Mouse (Mus musculus) CH12.LX (cell line): ENCODE results near the gene Zfp574. TPM values are rescaled to one million over a fixed set of nuclear protein-coding genes. Genes with fewer than 3 reads are reported as not detected.

Experiments used
- DNase-seq: peaks from one replicate; pipeline ENCODE4 v3.0.0-alpha.2; 2013; ENCODE audit errors: extremely low read depth
- H3K27ac ChIP-seq: 2 replicates; pipeline ENCODE4 v1.5.1; 2012; ENCODE audit warnings: low read depth, mild to moderate bottlenecking, control low read depth, moderate library complexity; ENCODE audit not compliant: insufficient read depth
- H3K27me3 ChIP-seq: replicated peaks from 2 replicates; pipeline ENCODE3; 2012; ENCODE audit warnings: inconsistent platforms
- H3K36me3 ChIP-seq, 2 experiments: replicated peaks in 1 of 2; 2 replicates each; pipeline versions ENCODE3 to v1.6.1; 2012; ENCODE audit warnings: inconsistent platforms in 1 of 2, low read length in 1 of 2, mild to moderate bottlenecking in 1 of 2, mixed read lengths in 1 of 2, moderate library complexity in 1 of 2; ENCODE audit not compliant: control insufficient read depth in 1 of 2, insufficient read depth in 1 of 2
- H3K4me1 ChIP-seq, 2 experiments: 2 replicates each; pipeline ENCODE4 v1.6.1; 2012; ENCODE audit warnings: inconsistent platforms in 1 of 2, moderate library complexity in 1 of 2; ENCODE audit not compliant: insufficient read depth in 2 of 2, control insufficient read depth in 1 of 2
- H3K4me2 ChIP-seq: 2 replicates; pipeline ENCODE4 v1.6.1; 2012; ENCODE audit warnings: low read depth, mild to moderate bottlenecking, control low read depth; ENCODE audit not compliant: poor library complexity, insufficient read depth, severe bottlenecking
- H3K4me3 ChIP-seq, 3 experiments: fragments of 150-350 bp in 1 of 3; sonication (generic) in 1 of 3; replicated peaks in 1 of 3; 2 replicates each; pipeline versions ENCODE3 to v1.5.1; 2011 to 2012; ENCODE audit warnings: low read depth in 2 of 3, low read length in 2 of 3, mild to moderate bottlenecking in 2 of 3, moderate library complexity in 2 of 3, control low read depth in 1 of 3, improper control_type of control experiment in 1 of 3, inconsistent platforms in 1 of 3, mixed read lengths in 1 of 3; ENCODE audit not compliant: poor library complexity in 1 of 3
- H3K79me2 ChIP-seq: replicated peaks from 2 replicates; pipeline ENCODE4 v1.6.1; 2012; ENCODE audit warnings: mild to moderate bottlenecking, moderate library complexity; ENCODE audit not compliant: control insufficient read depth, poor library complexity, insufficient read depth, severe bottlenecking; ENCODE audit errors: extremely low read depth
- H3K9ac ChIP-seq: 2 replicates; pipeline ENCODE4 v1.6.1; 2012; ENCODE audit warnings: low read depth, mild to moderate bottlenecking, control low read depth, moderate library complexity; ENCODE audit not compliant: insufficient read depth
- H3K9me3 ChIP-seq: replicated peaks from 2 replicates; pipeline ENCODE3; 2012; ENCODE audit warnings: low read length, inconsistent platforms, mixed read lengths
- BHLHE40 ChIP-seq: IDR thresholded peaks from 2 replicates; pipeline ENCODE4 v1.6.1; 2011; ENCODE audit warnings: mild to moderate bottlenecking, low read depth, low read length, improper control_type of control experiment
- CHD1 ChIP-seq: IDR thresholded peaks from 2 replicates; pipeline ENCODE4 v1.6.1; 2012; ENCODE audit warnings: low read depth, low read length, improper control_type of control experiment, inconsistent platforms
- CTCF ChIP-seq, 2 experiments: IDR thresholded peaks in 1 of 2; conservative IDR thresholded peaks in 1 of 2; 2 replicates each; pipeline ENCODE4 v1.5.1; 2011 to 2012; ENCODE audit warnings: low read depth in 2 of 2, low read length in 2 of 2, improper control_type of control experiment in 1 of 2, inconsistent platforms in 1 of 2, mild to moderate bottlenecking in 1 of 2, moderate library complexity in 1 of 2
- E2F4 ChIP-seq: IDR thresholded peaks from 2 replicates; pipeline ENCODE4 v1.6.1; 2011; ENCODE audit warnings: low read depth, low read length, improper control_type of control experiment; ENCODE audit not compliant: insufficient replicate concordance
- ELF1 ChIP-seq: IDR thresholded peaks from 2 replicates; pipeline ENCODE4 v1.6.1; 2014; ENCODE audit warnings: low read depth, mild to moderate bottlenecking, inconsistent platforms, low read length, improper control_type of control experiment
- GABPA ChIP-seq: IDR thresholded peaks from 2 replicates; pipeline ENCODE4 v1.6.1; 2012; ENCODE audit warnings: low read depth, low read length, improper control_type of control experiment, inconsistent platforms; ENCODE audit not compliant: insufficient replicate concordance
- JUN ChIP-seq: IDR thresholded peaks from 2 replicates; pipeline ENCODE4 v1.6.1; 2011; ENCODE audit warnings: low read depth, mild to moderate bottlenecking, low read length, improper control_type of control experiment, moderate library complexity; ENCODE audit not compliant: insufficient read depth
- JUND ChIP-seq: conservative IDR thresholded peaks from 2 replicates; pipeline ENCODE4 v1.6.1; 2011; ENCODE audit warnings: low read depth, low read length, improper control_type of control experiment
- MAX ChIP-seq: IDR thresholded peaks from 2 replicates; pipeline ENCODE4 v1.6.1; 2011; ENCODE audit warnings: low read length, improper control_type of control experiment
- MAZ ChIP-seq: IDR thresholded peaks from 2 replicates; pipeline ENCODE4 v1.6.1; 2012; ENCODE audit warnings: low read depth, mild to moderate bottlenecking, inconsistent platforms, low read length, improper control_type of control experiment, moderate library complexity
- MYC ChIP-seq: IDR thresholded peaks from 2 replicates; pipeline ENCODE4 v1.6.1; 2011; ENCODE audit warnings: low read depth, mild to moderate bottlenecking, improper control_type of control experiment, low read length
- NELFE ChIP-seq: IDR thresholded peaks from 2 replicates; pipeline ENCODE4 v1.6.1; 2011; ENCODE audit warnings: low read depth, low read length, improper control_type of control experiment
- POLR2A ChIP-seq: IDR thresholded peaks from 2 replicates; pipeline ENCODE4 v1.6.1; 2011; ENCODE audit warnings: low read depth, mild to moderate bottlenecking, improper control_type of control experiment, low read length
- SMC3 ChIP-seq: IDR thresholded peaks from 2 replicates; pipeline ENCODE4 v1.6.1; 2011; ENCODE audit warnings: low read depth, low read length, improper control_type of control experiment
- TCF12 ChIP-seq: IDR thresholded peaks from 2 replicates; pipeline ENCODE4 v1.6.1; 2014; ENCODE audit warnings: low read depth, mild to moderate bottlenecking, inconsistent platforms, low read length, improper control_type of control experiment
- UBTF ChIP-seq: IDR thresholded peaks from 2 replicates; pipeline ENCODE4 v1.6.1; 2012; ENCODE audit warnings: low read depth, mild to moderate bottlenecking, inconsistent platforms, low read length, improper control_type of control experiment, moderate library complexity
- USF2 ChIP-seq: conservative IDR thresholded peaks from 2 replicates; pipeline ENCODE4 v1.6.1; 2011; ENCODE audit warnings: low read depth, low read length, improper control_type of control experiment
- ZC3H11A ChIP-seq: IDR thresholded peaks from 2 replicates; pipeline ENCODE4 v1.6.1; 2012; ENCODE audit warnings: low read depth, mild to moderate bottlenecking, inconsistent platforms, low read length, improper control_type of control experiment
- dilution Hi-C: fragments of 300-500 bp; cut with MboI; formaldehyde crosslinking; loops from 2 replicates; pipeline ENCODE4 v1.14.3; 2020; ENCODE audit warnings: low sequenced_read_pairs; ENCODE audit not compliant: extremely low pct_unique_long_range_greater_than_20kb, extremely low pct_ligation_motif_present
- in situ Hi-C: fragments of 300-500 bp; cut with MboI; formaldehyde crosslinking; loops from 3 replicates; pipeline ENCODE4 v1.14.3; 2019; ENCODE audit warnings: low sequenced_read_pairs, low pct_ligation_motif_present, low pct_unique_long_range_greater_than_20kb, mixed read lengths
- polyA plus RNA-seq: library from polyadenylated mRNA; unstranded; fragments of >175 nt; gene quantifications from 2 replicates; pipeline ENCODE4 v1.2.1, GENCODE M21; 2012; ENCODE audit warnings: low read depth; ENCODE audit not compliant: insufficient read length
- total RNA-seq, 2 experiments: library from RNA; depleted of rRNA; stranded (reverse); fragments of 300-350 nt in 1 of 2; fragments of >200 nt in 1 of 2; gene quantifications; 2 replicates each; pipeline ENCODE4 v1.2.3; 2012 to 2014

Zfp574 gene
- total and polyA plus RNA-seq, 3 experiments: 3.4 to 13.3 (median 11.2) TPM

- Histone ChIP-seq H3K27me3 (no peaks in the 10 kb centered on the region), H3K36me3 (peaks cover 0 to 2% of the 10 kb centered on the region in 2 experiments), H3K4me1 (peaks cover 1 to 26% of the 10 kb centered on the region in 2 experiments), H3K4me3 (no peak overlapping the region), H3K9me3 (no peaks in the 10 kb centered on the region), H3K79me2 (peaks cover 5% of the 10 kb centered on the region), H3K9ac (no peak overlapping the region), H3K4me2 (no peak overlapping the region), H3K27ac (no peak overlapping the region)
- TF ChIP-seq E2F4 (no peak), POLR2A (no peak), SMC3 (no peak), CTCF (conservative IDR thresholded peaks at IDR 0.05 in 1 of 2, IDR thresholded peaks at IDR 0.05 in 1 of 2; ENCODE audit: low read depth in 2 of 2, low read length in 2 of 2) (no peak), MYC (no peak), TCF12 (no peak), NELFE (no peak), ELF1 (no peak), GABPA (no peak), ZC3H11A (no peak), JUN (no peak), MAZ (no peak)
- dilution Hi-C loops: no loop called here
- no peak for DNase-seq
- in situ Hi-C loops: no loop called here
Observed at GRCm38 (mm10) chr7:25072716-25073390, 486 bp downstream of the Zfp574 start.

- Histone ChIP-seq H3K4me2 (no peak overlapping the region), H3K4me3 (no peak overlapping the region)
Observed at GRCm38 (mm10) chr7:25073924-25074323, 1.6 kb downstream of the Zfp574 start.

GRCm38 (mm10) chr7:25076296-25076662, 3.9 kb downstream of the Zfp574 start:
- H3K27me3 ChIP-seq: no peaks in the 10 kb centered on the region
- peak overlapping the region; percentile 40; the same call in 1 of the 2 replicates for H3K27ac ChIP-seq
- peaks cover 26% of the 10 kb centered on the region for H3K79me2 ChIP-seq
- peak overlapping the region; percentile 48 to 88 (median 83) for H3K4me3 ChIP-seq
- peak overlapping the region; percentile 59 for H3K4me2 ChIP-seq
- peaks cover 20 to 25% of the 10 kb centered on the region in 2 experiments for H3K36me3 ChIP-seq
- peaks cover 7 to 35% of the 10 kb centered on the region in 2 experiments for H3K4me1 ChIP-seq
- in situ Hi-C loops (no loop called here), dilution Hi-C loops (no loop called here)
- TF ChIP-seq UBTF (0 out of 2 replicates have a peak, but pooled peaks have one; percentile 36), MAX (no peak), SMC3 (no peak), JUND (no peak)
- TF ChIP-seq, all 38 proteins: peak for 1
- Histone ChIP-seq H3K9ac (peak overlapping the region; percentile 78), H3K9me3 (no peaks in the 10 kb centered on the region)
- no peak for DNase-seq

More at GRCm38 (mm10) chr7:25073924-25074323, 1.6 kb downstream of the Zfp574 start:
- Histone ChIP-seq H3K9ac (no peak overlapping the region), H3K4me1 (peaks cover 6 to 29% of the 10 kb centered on the region in 2 experiments), H3K79me2 (peaks cover 16% of the 10 kb centered on the region), H3K27me3 (no peaks in the 10 kb centered on the region), H3K9me3 (no peaks in the 10 kb centered on the region), H3K27ac (no peak overlapping the region), H3K36me3 (peaks cover 0 to 1% of the 10 kb centered on the region in 2 experiments)
- no peak for DNase-seq
- dilution Hi-C loops (no loop called here), in situ Hi-C loops (no loop called here)
- TF ChIP-seq USF2 (no peak), BHLHE40 (peak; percentile 57), E2F4 (no peak), POLR2A (no peak), CHD1 (no peak)
